Mouse (Mus musculus): ENCODE data around the gene A630089N07Rik. TPM values are rescaled to one million over a fixed set of nuclear protein-coding genes. Genes with fewer than 3 reads are reported as not detected.

A630089N07Rik gene
- total and polyA plus RNA-seq, 2 experiments from 2014 or later = 7.5 to 7.6 TPM

DNA sequence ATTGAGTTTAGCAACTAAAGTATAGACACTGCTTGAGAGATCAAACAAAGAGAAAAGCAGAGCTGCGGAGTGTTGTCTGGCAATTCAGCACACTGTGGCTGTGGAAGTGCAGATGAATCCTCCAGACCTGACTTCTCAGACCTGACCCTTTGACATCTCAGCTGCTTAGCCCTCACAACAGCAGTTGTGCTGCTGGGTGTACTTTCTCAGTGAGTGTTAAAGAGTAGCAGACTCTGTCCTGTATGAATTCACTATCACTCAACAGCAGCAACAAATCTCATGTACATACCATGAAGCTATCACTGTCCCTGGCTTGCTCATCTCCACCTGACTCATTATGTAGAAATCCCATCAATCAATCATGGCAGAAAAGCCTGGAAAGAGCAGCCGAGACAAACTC, 126.2 kb downstream of the A630089N07Rik start:
- no peak for TF ChIP-seq CTCF (IDR thresholded peaks at IDR 0.05)
- Histone ChIP-seq H3K4me3 (ENCODE audit: low read depth, low read length) (no peak overlapping the region), H3K9ac (replicated peaks; ENCODE audit: low read length, poor library complexity, severe bottlenecking) (no peak overlapping the region), H3K4me1 (ENCODE audit: insufficient read depth, low read length) (no peaks in the 10 kb centered on the region), H3K27me3 (ENCODE audit: insufficient read depth, low read length) (no peaks in the 10 kb centered on the region), H3K36me3 (ENCODE audit: insufficient read depth, low read length) (peaks cover 36% of the 10 kb centered on the region), H3K9me3 (ENCODE audit: low read length) (no peaks in the 10 kb centered on the region), H3K27ac (ENCODE audit: low read depth, low read length) (no peak overlapping the region), H3K4me2 (ENCODE audit: low read depth, low read length, poor library complexity, severe bottlenecking) (no peak overlapping the region)
- WGBS = 92% methylated on average over 2 of the region's 2 CpGs
- no peak for DNase-seq (ENCODE audit: low spot score)
- no peak for ATAC-seq (ENCODE audit: low FRiP score)

DNA sequence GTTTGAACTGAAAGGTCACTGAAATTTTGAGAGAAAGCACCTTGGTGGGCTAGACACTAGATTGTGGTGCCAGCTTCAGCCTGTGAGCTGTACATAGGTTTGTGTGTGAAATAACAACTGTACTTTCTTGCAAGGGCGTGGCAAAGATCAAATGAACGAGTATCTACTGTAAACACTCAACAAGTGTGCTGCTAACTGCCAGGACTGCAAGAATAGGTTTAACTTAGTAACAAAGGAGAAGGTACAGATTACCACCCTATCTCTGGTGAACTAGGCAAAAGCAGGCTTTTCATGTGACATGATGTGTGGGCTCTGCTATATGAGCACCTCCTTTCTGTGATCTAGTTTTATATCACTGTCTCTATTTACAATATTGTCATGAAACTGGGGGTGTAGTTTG, 128.9 kb downstream of the A630089N07Rik start:
- Histone ChIP-seq H3K4me3 (ENCODE audit: low read depth, low read length) (no peak overlapping the region), H3K27ac (ENCODE audit: low read depth, low read length) (no peak overlapping the region), H3K36me3 (ENCODE audit: insufficient read depth, low read length) (peaks cover 49% of the 10 kb centered on the region), H3K9ac (replicated peaks; ENCODE audit: low read length, poor library complexity, severe bottlenecking) (no peak overlapping the region), H3K4me2 (ENCODE audit: low read depth, low read length, poor library complexity, severe bottlenecking) (no peak overlapping the region), H3K27me3 (ENCODE audit: insufficient read depth, low read length) (no peaks in the 10 kb centered on the region), H3K4me1 (ENCODE audit: insufficient read depth, low read length) (no peaks in the 10 kb centered on the region), H3K9me3 (ENCODE audit: low read length) (no peaks in the 10 kb centered on the region)
- 89% methylated on average over 2 of the region's 2 CpGs for WGBS
- no peak for DNase-seq (ENCODE audit: low spot score)
- no peak for ATAC-seq (ENCODE audit: low FRiP score)
- no peak for TF ChIP-seq CTCF (IDR thresholded peaks at IDR 0.05)

DNA sequence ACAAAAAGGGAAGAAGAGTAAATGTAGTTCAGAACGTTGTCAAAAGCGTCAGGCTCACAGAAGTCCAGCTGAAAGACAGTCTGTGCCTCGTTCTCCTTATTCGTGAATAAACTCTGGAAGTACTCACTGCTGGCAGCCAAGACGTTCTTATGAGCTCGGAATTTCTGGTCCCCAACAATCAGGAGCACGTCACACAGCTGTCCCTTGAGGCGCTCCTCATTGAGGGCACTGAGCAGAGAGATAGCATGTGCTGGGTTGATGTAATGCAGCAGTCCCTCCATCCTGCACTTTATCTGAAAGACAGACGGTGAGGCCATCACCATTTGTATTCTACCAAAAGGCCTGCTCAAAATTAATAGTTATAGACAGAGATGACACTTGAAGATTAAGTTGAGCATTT, 129.4 kb downstream of the A630089N07Rik start:
- DNase-seq (ENCODE audit: low spot score) (no peak), ATAC-seq (ENCODE audit: low FRiP score) (no peak)
- no peak overlapping the region for H3K4me2 ChIP-seq (ENCODE audit: low read depth, low read length, poor library complexity, severe bottlenecking)
- WGBS = 94% methylated on average over 9 of the region's 9 CpGs
- H3K36me3 ChIP-seq (ENCODE audit: insufficient read depth, low read length) = peaks cover 49% of the 10 kb centered on the region
- H3K9me3 ChIP-seq (ENCODE audit: low read length) = no peaks in the 10 kb centered on the region
- H3K9ac ChIP-seq (replicated peaks; ENCODE audit: low read length, poor library complexity, severe bottlenecking) = no peak overlapping the region
- H3K4me3 ChIP-seq (ENCODE audit: low read depth, low read length) = no peak overlapping the region
- no peaks in the 10 kb centered on the region for H3K4me1 ChIP-seq (ENCODE audit: insufficient read depth, low read length)
- H3K27ac ChIP-seq (ENCODE audit: low read depth, low read length) = no peak overlapping the region
- TF ChIP-seq CTCF (IDR thresholded peaks at IDR 0.05) = no peak
- H3K27me3 ChIP-seq (ENCODE audit: insufficient read depth, low read length) = no peaks in the 10 kb centered on the region

- 96% methylated on average over 4 of the region's 4 CpGs for WGBS
- Histone ChIP-seq H3K9me3 (ENCODE audit: low read length) (no peaks in the 10 kb centered on the region), H3K27ac (ENCODE audit: low read depth, low read length) (no peak overlapping the region), H3K36me3 (ENCODE audit: insufficient read depth, low read length) (peaks cover 47% of the 10 kb centered on the region), H3K9ac (replicated peaks; ENCODE audit: low read length, poor library complexity, severe bottlenecking) (no peak overlapping the region), H3K27me3 (ENCODE audit: insufficient read depth, low read length) (no peaks in the 10 kb centered on the region), H3K4me3 (ENCODE audit: low read depth, low read length) (no peak overlapping the region), H3K4me2 (ENCODE audit: low read depth, low read length, poor library complexity, severe bottlenecking) (no peak overlapping the region), H3K4me1 (ENCODE audit: insufficient read depth, low read length) (no peaks in the 10 kb centered on the region)
- ATAC-seq (ENCODE audit: low FRiP score) = no peak
- no peak for TF ChIP-seq CTCF (IDR thresholded peaks at IDR 0.05)
- no peak for DNase-seq (ENCODE audit: low spot score)
These were observed 129.9 kb downstream of the A630089N07Rik start for GRCm38 (mm10) chr16:97952371-97952770.

Other genes starting within 250 kb of the A630089N07Rik start
- 6.2 and 12.9 TPM in 2 replicates for gene Prdm15, start 230.6 kb downstream of the A630089N07Rik start, total RNA-seq (2014; rRNA removed)
- gene Prdm15, start 230.6 kb downstream of the A630089N07Rik start, polyA plus RNA-seq (2015; fragmentation: Nextera tagmentation; extraction: Ambion mirVana) = 4.6 and 5.6 TPM in 2 replicates
- gene C2cd2, start 119.9 kb downstream of the A630089N07Rik start, total RNA-seq (2014; rRNA removed) = 22.4 and 27.0 TPM in 2 replicates
- gene C2cd2, start 119.9 kb downstream of the A630089N07Rik start, polyA plus RNA-seq (2015; fragmentation: Nextera tagmentation; extraction: Ambion mirVana) = 12.1 and 13.2 TPM in 2 replicates
- 30.5 and 40.9 TPM in 2 replicates for gene Zbtb21, start 119.8 kb downstream of the A630089N07Rik start, total RNA-seq (2014; rRNA removed)
- gene Zbtb21, start 119.8 kb downstream of the A630089N07Rik start, polyA plus RNA-seq (2015; fragmentation: Nextera tagmentation; extraction: Ambion mirVana) = 9.4 and 9.5 TPM in 2 replicates
- 8.4 and 14.8 TPM in 2 replicates for gene B230307C23Rik, start 85.1 kb downstream of the A630089N07Rik start, total RNA-seq (2014; rRNA removed)
- 15.7 and 17.3 TPM in 2 replicates for gene B230307C23Rik, start 85.1 kb downstream of the A630089N07Rik start, polyA plus RNA-seq (2015; fragmentation: Nextera tagmentation; extraction: Ambion mirVana)

All from midbrain, postnatal 0 days (tissue).